Mouse (Mus musculus): ENCODE data around the gene Tmprss4.

Gene Tmprss4

GRCm38 (mm10) chr9:45136442-45137169 is 67.3 kb downstream of the Tmprss4 start:
- DNase-seq: no peak

- peak; percentile 78 for DNase-seq
Observed at GRCm38 (mm10) chr9:45133484-45134310, 70.2 kb downstream of the Tmprss4 start.

GRCm38 (mm10) chr9:45130119-45130518 is 73.8 kb downstream of the Tmprss4 start:
- no peak for DNase-seq

- DNase-seq: no peak
Observed at GRCm38 (mm10) chr9:45126941-45127340, 77.0 kb downstream of the Tmprss4 start.

GRCm38 (mm10) chr9:45125211-45125610 is 78.7 kb downstream of the Tmprss4 start:
- no peak for DNase-seq

Measured in cerebellum, adult 11-12 months (tissue).